Mouse (Mus musculus) cerebellum, adult 2 months (tissue): ENCODE measurements at regions not wholly inside any gene's neighbourhood (a gene's known extent, or its start where the extent isn't known, plus 50 kb on each side); places are given as distances from the start of the nearest gene placed in this dataset.

Experiments used
- DNase-seq, 2 experiments: peaks; one replicate each; pipeline ENCODE4 v3.0.0; 2021
- H3K27ac ChIP-seq: fragments of 200-500 bp; 2 replicates; pipeline ENCODE4 v1.5.1; 2012; ENCODE audit warnings: low read length, control low read depth, inconsistent platforms; ENCODE audit not compliant: insufficient read depth
- H3K27me3 ChIP-seq: fragments of 200-500 bp; 2 replicates; pipeline ENCODE4 v1.6.1; 2012; ENCODE audit warnings: inconsistent platforms, mild to moderate bottlenecking, low read length, moderate library complexity; ENCODE audit not compliant: control insufficient read depth, insufficient read depth
- H3K4me1 ChIP-seq: fragments of 200-500 bp; 2 replicates; pipeline ENCODE4 v1.6.1; 2011; ENCODE audit warnings: low read length; ENCODE audit not compliant: control insufficient read depth, insufficient read depth
- H3K4me3 ChIP-seq: fragments of 200-500 bp; replicated peaks from 2 replicates; pipeline ENCODE3; 2011; ENCODE audit warnings: mild to moderate bottlenecking, low read depth, low read length, control low read depth; ENCODE audit not compliant: insufficient read depth
- CTCF ChIP-seq: fragments of 200-500 bp; IDR thresholded peaks from 2 replicates; pipeline ENCODE4 v1.5.1; 2011; ENCODE audit warnings: low read depth, mild to moderate bottlenecking, control low read depth, low read length, moderate library complexity, borderline replicate concordance; ENCODE audit not compliant: insufficient read depth
- POLR2A ChIP-seq: fragments of 200-500 bp; IDR thresholded peaks from 2 replicates; pipeline ENCODE4 v1.6.1; 2011; ENCODE audit warnings: low read length, control low read depth, borderline replicate concordance; ENCODE audit not compliant: insufficient read depth
- WGBS: fragments of 180-500 bp; shearing (Covaris S2); methylation state at CpG from one replicate; pipeline ENCODE4 v1.1.7; 2018; 5-methylcytosine and 5-hydroxymethylcytosine counted together

DNA sequence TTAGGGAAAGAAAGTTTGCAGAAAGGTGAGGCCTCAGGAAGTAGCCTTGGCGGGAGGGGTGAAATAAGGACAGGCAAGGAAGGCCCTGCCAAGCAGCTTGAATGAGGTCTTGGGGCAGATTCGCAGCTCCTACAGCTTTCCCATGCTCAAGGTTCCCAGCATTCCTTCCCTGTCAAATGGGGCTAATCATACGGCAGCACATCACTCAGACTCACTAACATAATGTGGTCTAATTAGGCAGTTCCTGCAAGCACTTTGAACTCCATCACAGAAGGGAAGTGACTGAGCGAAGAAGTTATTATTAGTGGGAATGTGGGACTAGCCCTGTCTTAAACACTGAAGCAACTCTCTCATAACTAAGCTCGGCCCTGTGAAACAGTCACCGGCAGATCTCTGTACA lies 87.1 kb upstream of the Gm10260 start:
- 92% methylated on average over 6 of the region's 6 CpGs for WGBS
- no peak overlapping the region for H3K27ac ChIP-seq
- H3K4me1 ChIP-seq = no peaks in the 10 kb centered on the region
- TF ChIP-seq POLR2A = no peak
- TF ChIP-seq CTCF = no peak
- no peak overlapping the region for H3K4me3 ChIP-seq
- H3K27me3 ChIP-seq = no peaks in the 10 kb centered on the region; the same call in 1 of the 2 replicates
- DNase-seq = no peak

DNA sequence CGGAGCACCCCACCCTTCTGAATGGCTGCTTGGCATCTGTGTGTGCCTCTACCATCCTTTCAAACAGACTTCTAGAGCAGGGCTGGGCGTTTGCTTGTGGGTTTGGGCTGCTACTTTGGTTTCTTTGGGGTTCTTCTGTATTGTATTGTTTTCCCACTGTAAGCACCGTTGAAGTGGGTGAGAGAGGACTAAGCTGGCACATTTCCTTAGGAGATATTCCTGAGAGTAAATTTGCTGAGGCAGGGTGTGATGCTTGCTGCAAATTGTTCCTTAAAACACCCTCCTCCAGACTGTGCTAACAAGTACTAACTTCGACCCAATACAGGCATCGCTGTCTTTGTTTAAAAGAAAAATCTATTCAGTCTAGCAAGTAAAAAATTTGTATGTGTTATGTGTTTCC lies 84.7 kb upstream of the Gm10260 start:
- no peak for DNase-seq
- no peak overlapping the region for H3K4me3 ChIP-seq
- H3K27ac ChIP-seq = no peak overlapping the region
- 89% methylated on average over 5 of the region's 5 CpGs for WGBS
- H3K27me3 ChIP-seq = no peaks in the 10 kb centered on the region; the same call in 1 of the 2 replicates
- no peak for TF ChIP-seq CTCF
- no peak for TF ChIP-seq POLR2A
- no peaks in the 10 kb centered on the region for H3K4me1 ChIP-seq

DNA sequence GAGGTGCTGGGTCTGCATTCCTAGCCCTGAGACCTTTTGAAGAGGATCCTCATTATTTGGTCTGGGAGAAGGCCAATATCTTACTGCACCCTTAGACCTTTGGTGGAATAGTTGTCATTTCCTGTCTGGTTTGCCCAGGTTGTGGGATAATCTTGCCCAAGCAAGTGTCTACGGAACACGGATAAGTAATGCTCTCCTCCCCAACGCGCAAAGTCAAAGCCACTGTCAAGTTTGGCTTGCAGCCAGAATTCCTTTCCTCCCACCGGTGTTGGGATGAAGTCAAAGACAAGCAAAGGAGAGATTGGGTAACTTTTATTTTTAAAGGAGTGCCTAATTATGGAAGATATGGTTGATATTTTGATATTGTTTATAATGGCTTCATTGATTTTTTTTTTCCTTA lies 82.4 kb upstream of the Gm10260 start:
- Histone ChIP-seq H3K4me3 (no peak overlapping the region), H3K27me3 (no peaks in the 10 kb centered on the region; the same call in 1 of the 2 replicates), H3K4me1 (no peaks in the 10 kb centered on the region), H3K27ac (no peak overlapping the region)
- DNase-seq = no peak
- no peak for TF ChIP-seq CTCF
- TF ChIP-seq POLR2A = no peak
- WGBS = 37% methylated on average over 5 of the region's 5 CpGs

DNA sequence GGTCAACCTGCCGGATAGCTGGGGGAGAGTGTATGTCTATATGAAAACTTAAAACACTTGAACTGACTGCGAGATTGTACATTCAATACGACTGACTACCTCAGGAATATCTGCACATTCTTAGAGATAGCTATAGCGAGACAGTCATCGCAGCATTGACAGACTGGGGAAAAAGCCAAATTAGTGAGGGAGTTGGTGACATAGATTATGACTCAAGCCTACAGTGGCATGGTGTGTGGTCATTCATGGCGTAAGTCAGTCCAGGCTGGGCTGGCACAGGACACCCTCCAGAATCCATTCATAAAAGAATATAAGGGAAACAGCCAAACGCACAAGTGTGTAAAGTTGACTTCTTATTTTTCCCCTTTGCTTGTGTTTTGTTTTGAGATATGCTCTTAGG lies 81.1 kb upstream of the Gm10260 start:
- 86% methylated on average over 7 of the region's 7 CpGs for WGBS
- H3K4me1 ChIP-seq = no peaks in the 10 kb centered on the region
- TF ChIP-seq CTCF (no peak), POLR2A (no peak)
- H3K27me3 ChIP-seq = no peaks in the 10 kb centered on the region; the same call in 1 of the 2 replicates
- no peak for DNase-seq
- no peak overlapping the region for H3K27ac ChIP-seq
- no peak overlapping the region for H3K4me3 ChIP-seq

DNA sequence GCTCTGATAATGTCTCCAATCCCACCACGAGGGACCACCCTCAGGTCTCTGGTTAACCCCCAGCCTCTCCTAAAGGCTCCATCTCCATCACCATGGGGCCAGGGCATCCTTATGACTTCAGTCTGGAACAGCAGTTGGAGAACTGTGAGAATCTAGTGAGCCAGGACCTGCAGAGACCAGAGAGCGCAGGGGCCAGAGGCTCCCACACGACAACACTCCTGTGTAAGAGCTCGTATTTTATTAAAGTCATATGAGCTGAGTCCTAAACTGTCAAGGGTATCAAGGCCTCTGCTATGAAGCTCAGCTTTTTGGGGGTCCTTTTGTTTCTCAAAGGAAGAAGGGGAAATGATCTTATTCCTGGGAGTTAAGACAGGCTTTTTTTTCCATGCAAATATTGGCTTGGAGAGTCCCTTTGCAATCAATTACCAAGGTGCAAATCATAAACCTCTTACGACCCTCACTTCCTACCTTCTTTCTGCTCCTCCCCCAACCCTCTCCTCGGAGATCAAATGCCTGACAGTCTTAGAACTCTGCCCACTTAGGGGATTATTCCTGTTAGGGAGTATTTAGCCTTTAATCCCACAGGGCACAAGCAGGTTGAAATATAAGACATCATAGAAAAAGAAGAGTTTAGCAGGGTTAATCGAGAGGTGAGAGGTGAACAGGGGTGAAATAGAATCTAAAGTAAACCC lies 79.3 kb upstream of the Gm10260 start:
- no peaks in the 10 kb centered on the region; the same call in 1 of the 2 replicates for H3K27me3 ChIP-seq
- 74% methylated on average over 7 of the region's 7 CpGs for WGBS
- TF ChIP-seq CTCF = no peak
- TF ChIP-seq POLR2A = no peak
- DNase-seq = no peak
- no peaks in the 10 kb centered on the region for H3K4me1 ChIP-seq
- H3K4me3 ChIP-seq = no peak overlapping the region
- H3K27ac ChIP-seq = no peak overlapping the region

DNA sequence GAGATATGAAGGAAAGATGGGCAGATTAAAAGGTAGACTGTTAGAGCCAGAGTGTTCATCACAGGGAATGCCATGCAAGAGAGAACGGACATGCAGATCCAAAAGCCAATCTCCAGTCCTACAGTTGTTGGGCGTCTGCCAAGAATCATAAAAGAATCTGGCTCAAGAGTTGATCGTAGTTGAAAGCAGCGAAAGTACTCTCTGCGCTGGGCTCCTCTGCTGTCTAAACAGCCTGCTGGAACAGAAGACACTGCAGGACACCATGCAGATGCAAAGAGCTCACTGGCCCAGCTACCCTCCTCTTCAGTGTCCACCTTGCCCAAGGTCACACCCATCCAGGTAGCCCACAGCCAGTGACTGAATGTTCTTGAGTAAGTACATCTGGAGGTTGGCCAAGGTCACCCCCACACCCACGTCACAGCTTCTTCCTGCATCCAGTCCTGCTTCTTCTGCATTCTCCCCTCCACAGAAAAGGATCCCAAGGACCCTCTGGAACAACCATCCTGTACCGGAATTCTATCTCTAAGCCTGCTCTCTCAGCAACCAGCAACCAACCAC lies 77.1 kb upstream of the Gm10260 start:
- 16% methylated on average over 7 of the region's 7 CpGs for WGBS
- no peaks in the 10 kb centered on the region; the same call in 1 of the 2 replicates for H3K27me3 ChIP-seq
- TF ChIP-seq CTCF = no peak
- TF ChIP-seq POLR2A = no peak
- no peak overlapping the region for H3K27ac ChIP-seq
- no peaks in the 10 kb centered on the region for H3K4me1 ChIP-seq
- no peak for DNase-seq
- no peak overlapping the region for H3K4me3 ChIP-seq

DNA sequence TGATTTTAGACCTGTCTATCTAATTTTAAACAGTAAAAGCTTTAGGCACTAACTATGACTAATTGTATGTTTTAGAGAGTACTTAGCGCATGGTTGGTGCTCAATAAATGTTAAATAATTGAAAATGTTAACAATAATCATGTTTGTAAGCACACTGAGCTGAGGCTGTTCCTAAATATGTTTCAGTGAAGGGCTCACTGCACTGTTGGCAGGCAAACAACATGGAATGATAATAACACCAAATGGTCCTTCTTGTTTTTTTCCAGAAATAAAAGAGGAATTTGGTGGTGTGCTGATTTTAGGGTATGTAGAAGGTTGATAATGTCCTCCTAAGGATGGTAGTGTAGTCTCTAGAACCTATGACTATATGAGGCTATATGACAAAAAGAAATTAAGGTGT lies 72.0 kb upstream of the Gm10260 start:
- TF ChIP-seq CTCF (no peak), POLR2A (no peak)

DNA sequence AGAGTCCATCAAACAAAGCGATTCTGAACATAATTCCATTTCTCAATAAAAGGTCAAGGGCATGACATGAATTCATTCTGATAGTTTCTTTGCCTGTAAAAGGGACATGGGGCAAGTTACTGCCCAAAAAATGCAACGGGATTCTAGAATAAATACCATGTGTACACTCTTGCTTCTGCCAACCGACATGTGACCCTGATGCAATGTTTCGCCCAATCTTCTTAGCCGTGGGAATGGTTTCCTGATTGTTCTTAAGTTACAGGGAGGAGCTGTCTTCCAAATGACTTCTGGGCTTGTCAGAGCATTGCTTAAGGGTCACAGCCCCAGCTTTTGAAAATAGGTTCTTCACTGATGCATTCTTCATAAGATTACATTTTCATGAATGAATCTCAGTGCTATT lies 71.4 kb upstream of the Gm10260 start:
- Histone ChIP-seq H3K4me3 (no peak overlapping the region), H3K4me1 (no peaks in the 10 kb centered on the region), H3K27ac (no peak overlapping the region), H3K27me3 (no peaks in the 10 kb centered on the region; the same call in 1 of the 2 replicates)
- no peak for DNase-seq
- TF ChIP-seq POLR2A = no peak
- no peak for TF ChIP-seq CTCF
- WGBS = 77% methylated on average over 5 of the region's 5 CpGs

More for the DNA sequence above, 72.0 kb upstream of the Gm10260 start:
- H3K27me3 ChIP-seq = no peaks in the 10 kb centered on the region; the same call in 1 of the 2 replicates
- 94% methylated on average over 1 of the region's 1 CpGs for WGBS
- H3K4me3 ChIP-seq = no peak overlapping the region
- no peaks in the 10 kb centered on the region for H3K4me1 ChIP-seq
- DNase-seq = no peak
- H3K27ac ChIP-seq = no peak overlapping the region
